Mouse (Mus musculus): ENCODE measurements around the gene Mindy2.

Mindy2 gene

GRCm38 (mm10) chr9:70668048-70668447 is 11.1 kb upstream of the Mindy2 start:
- no peak for DNase-seq (ENCODE audit: low read depth, low spot score)

- no peak for DNase-seq (ENCODE audit: low read depth, low spot score)
Measured at GRCm38 (mm10) chr9:70666811-70667210, 9.8 kb upstream of the Mindy2 start.

GRCm38 (mm10) chr9:70665372-70666145 is 8.6 kb upstream of the Mindy2 start:
- no peak for DNase-seq (ENCODE audit: low read depth, low spot score)

GRCm38 (mm10) chr9:70664847-70665246 is 7.9 kb upstream of the Mindy2 start:
- DNase-seq (ENCODE audit: low read depth, low spot score) = no peak

DNA sequence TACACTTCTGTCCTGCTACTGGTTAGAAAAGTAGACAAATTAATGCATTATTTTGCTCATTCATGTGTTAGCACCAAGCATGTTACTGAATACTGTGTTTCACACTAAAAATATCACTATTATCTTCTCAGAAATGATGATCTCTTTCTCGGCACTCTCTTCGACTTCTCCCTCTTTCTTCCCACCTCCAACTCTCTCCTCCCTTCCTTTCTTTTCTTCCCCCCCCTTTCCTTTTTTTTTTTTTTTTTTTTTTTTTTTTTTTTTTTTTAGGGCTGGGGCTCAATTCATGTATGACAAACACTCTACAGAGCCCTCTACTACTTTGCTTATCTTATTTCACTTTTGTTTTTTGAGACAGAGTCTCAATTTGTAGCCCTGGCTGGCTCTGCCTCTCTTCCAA is 1.3 kb upstream of the Mindy2 start:
- no peak for DNase-seq (ENCODE audit: low read depth, low spot score)

DNA sequence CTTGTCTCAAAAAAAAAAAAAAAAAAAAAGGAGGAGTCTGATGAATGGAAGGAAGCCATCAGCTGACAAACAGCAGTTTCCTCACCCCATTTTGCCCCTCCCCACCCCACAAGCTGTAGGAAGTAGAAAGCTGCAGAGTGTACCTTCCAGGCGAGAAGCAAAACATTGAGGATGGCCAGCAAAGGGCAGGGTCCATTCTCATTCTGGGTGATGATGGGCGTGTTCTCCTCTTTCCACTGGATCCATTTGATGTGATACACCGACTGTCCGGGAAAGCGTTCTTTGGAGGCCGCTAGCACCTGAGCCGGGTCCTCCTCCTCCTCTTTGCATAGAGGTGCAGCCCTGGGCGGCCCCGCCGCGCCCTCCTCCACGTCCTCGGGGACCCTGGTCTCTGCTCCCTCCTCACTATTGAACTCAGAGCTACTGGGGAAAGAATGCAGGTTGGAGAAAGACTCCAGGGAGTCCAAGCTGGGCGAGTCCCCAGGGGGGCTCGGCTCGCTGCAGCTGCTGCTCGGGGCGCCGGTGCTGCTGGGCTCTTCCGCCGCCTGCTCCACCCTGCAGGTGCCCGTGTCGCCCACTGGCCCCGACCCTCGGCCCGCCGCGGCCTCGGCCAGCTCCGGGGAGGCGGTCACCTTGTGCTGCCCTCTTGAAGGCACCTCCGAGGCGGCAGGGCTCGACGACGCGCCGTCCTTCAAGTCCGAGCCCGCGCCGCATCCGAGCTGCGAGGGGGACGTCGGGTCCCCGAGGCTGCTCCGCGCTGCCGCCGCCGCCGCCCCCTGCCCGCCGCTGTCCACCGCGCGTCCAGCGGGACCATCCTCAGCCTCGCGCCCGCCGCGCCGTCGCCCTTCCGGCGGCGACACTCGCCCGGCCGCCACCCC is 605 bp downstream of the Mindy2 start, which contains the start of gene Gm10642:
TSS of gene Gm10642 (plus strand) at position 122 of the 878 bp plus-strand sequence.
- DNase-seq (ENCODE audit: low read depth, low spot score) = peak; percentile 3

GRCm38 (mm10) chr9:70655764-70656129 is 1.2 kb downstream of the Mindy2 start:
- no peak for DNase-seq (ENCODE audit: low read depth, low spot score)

- DNase-seq (ENCODE audit: low read depth, low spot score) = no peak
Measured at GRCm38 (mm10) chr9:70654496-70654895, 2.5 kb downstream of the Mindy2 start.

GRCm38 (mm10) chr9:70653875-70654274 is 3.1 kb downstream of the Mindy2 start:
- no peak for DNase-seq (ENCODE audit: low read depth, low spot score)

- no peak for DNase-seq (ENCODE audit: low read depth, low spot score)
Measured at GRCm38 (mm10) chr9:70652221-70652620, 4.8 kb downstream of the Mindy2 start.

- no peak for DNase-seq (ENCODE audit: low read depth, low spot score)
Measured at GRCm38 (mm10) chr9:70650994-70651393, 6.0 kb downstream of the Mindy2 start.

DNA sequence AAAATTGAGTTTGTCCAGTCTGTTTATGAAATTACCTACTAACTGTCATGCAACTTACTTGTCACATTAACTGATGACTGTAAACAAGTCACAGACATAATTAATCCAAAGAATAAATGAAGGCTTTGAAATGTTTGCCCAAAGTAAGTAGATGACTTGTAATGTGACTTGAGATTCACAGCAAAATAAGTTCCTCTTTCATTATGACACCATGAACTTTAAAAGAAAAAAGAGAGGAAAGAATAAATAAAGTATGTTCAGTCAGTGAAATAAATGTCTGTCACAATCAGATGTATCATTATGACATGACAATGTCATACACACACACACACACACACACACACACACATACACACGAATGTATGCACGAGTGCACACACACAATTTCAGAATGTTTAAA is 6.7 kb downstream of the Mindy2 start:
- DNase-seq (ENCODE audit: low read depth, low spot score) = no peak

DNA sequence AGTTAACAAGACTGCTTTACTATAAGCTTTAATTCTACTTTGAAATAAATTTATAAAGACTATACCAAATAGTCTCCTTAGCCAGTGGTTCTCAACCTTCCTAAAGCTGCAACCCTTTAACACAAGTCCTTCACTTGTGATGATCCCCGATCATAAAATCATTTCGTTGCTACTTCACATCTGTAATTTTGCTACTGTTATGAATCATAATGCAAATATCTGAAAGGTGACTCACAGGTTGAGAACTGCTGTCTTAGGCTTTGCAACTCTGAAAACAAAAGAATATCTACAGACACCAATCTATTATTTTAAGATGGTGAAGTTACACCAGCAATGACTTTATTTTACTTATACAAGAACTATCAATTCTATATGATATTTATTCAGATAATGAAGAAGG is 20.2 kb downstream of the Mindy2 start:
- no peak for DNase-seq (ENCODE audit: low read depth, low spot score)

DNA sequence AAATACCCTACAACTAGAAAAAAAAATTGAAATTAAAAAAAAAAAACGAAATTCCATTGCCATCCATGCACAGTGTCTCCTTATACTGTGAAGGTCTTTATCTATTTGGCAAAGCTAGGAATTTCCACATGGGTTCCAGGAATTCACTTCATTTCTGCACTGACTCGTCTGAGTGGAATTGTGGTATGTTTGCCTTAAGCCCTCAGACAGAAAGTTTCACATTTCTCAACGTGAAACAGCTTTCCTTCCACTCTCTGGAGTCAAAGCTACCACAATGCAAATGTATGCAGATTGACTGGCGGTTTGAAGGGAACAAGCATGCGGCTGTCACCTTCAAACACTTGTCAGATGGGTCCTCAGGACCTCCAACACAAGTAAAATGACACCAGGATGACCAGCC is 25.3 kb downstream of the Mindy2 start:
- DNase-seq (ENCODE audit: low read depth, low spot score) = no peak

- DNase-seq (ENCODE audit: low read depth, low spot score) = no peak
Measured at GRCm38 (mm10) chr9:70629711-70630110, 27.3 kb downstream of the Mindy2 start.

GRCm38 (mm10) chr9:70611026-70611673 is 45.8 kb downstream of the Mindy2 start:
- DNase-seq (ENCODE audit: low read depth, low spot score) = no peak

DNA sequence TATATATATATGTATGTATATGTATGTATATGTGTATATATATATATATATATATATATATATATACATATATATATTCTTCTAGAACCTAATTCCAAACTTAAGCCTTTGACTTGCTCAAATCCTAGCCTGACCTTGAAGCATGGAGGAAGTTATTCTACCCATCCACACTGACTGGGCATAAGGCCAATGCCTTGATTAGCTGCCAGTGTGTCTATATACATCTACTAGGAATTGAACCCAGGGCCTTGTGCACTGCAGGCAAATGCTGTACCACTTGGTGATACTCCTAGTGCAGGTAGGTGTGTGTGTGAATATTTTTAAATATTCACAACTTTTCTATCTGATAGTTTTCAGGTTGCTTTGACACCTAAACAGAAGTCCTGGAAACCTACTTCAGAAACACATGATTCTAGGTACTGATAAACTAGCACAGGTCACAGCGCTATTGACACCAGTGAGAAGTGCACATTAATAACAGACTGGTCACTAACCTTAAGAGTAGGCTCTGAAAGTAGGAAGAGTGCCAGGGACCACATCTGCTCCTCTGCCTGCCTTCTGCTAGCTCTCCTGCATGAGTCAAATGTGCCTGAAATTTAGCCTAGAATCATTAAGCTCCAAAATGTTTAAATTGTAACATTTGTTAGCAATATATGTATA is 54.7 kb downstream of the Mindy2 start:
- no peak for DNase-seq (ENCODE audit: low read depth, low spot score)

GRCm38 (mm10) chr9:70598271-70598670 is 58.7 kb downstream of the Mindy2 start:
- DNase-seq (ENCODE audit: low read depth, low spot score) = no peak

GRCm38 (mm10) chr9:70591486-70591885 is 65.5 kb downstream of the Mindy2 start:
- no peak for DNase-seq (ENCODE audit: low read depth, low spot score)

DNA sequence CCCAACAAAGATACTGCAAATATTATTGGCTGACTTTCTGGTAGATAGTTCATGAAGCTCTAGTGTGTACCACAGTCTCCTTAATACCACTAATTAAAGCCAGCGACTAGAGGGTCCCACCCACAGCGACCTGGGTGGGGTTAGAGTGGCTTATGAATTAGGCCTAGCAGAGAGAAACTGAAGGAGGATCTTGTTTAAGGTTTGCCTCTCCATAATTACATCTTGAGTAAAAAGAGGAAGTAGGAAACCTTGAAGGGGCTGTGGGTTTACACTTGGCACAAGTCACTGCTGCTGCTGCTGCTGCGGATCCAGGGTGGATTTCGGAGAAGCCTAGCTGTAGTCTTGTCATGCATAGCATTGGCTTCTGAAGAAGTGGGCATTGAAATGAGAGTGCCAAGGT is 66.2 kb downstream of the Mindy2 start:
- DNase-seq (ENCODE audit: low read depth, low spot score) = no peak

DNA sequence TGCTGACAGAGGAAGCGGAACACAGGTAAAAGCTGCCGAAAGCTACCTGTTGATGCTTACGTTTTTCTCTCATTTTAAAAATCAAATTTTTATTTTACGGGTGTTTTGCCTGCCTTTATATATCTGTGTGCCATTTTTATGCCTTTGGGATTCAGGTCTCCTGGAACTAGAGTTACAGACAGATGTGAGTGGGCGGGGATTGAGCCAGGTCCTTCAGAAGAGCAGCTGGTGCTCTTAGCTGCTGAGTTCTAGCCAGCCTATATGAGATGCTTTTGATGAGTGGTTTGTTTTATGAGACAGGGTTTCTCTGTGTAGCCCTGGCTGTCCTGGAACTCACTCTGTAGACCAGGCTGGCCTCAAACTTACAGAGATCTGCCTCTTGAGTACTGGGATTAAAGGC is 69.8 kb downstream of the Mindy2 start:
- DNase-seq (ENCODE audit: low read depth, low spot score) = no peak

GRCm38 (mm10) chr9:70585172-70585571 is 71.8 kb downstream of the Mindy2 start:
- no peak for DNase-seq (ENCODE audit: low read depth, low spot score)

Measured in retina, postnatal 7 days (tissue).